ENCODE assay signal across 8 mouse cellular contexts in genomic region chr9:17269624-17270023, GRCm38 (mm10).
DNase-seq lines count a peak whose midpoint lies in the region; ATAC-seq and TF ChIP-seq lines count a peak whose summit lies in the region.

No protein-coding gene starts in this region.

- peak; percentile 3 to 17 for DNase-seq in cerebellum, postnatal 36 days
- DNase-seq in cerebellum, adult 18-20 months = no peak
- DNase-seq in kidney, postnatal 0 days (ENCODE audit: low spot score) = peak; percentile 15
- no peak for DNase-seq in kidney, adult 8-10 months
- peak; percentile 28 for DNase-seq in right cerebral cortex, postnatal 10 days (ENCODE audit: low spot score in 2 of 2)
- no peak for DNase-seq in right cerebral cortex, adult 18-20 months
- peak; percentile 41 for DNase-seq in retina, postnatal 1 day
- DNase-seq in urinary bladder, postnatal 25 days (ENCODE audit: low spot score) = no peak

- H3K4me2 ChIP-seq in kidney, postnatal 0 days (ENCODE audit: low read length) = no peak overlapping the region

- H3K9ac ChIP-seq in kidney, postnatal 0 days (ENCODE audit: low read depth, low read length) = no peak overlapping the region

- no peak overlapping the region for H3K27ac ChIP-seq in kidney, postnatal 0 days

- ATAC-seq in kidney, postnatal 0 days (replicated peaks; ENCODE audit: low FRiP score, low read depth) = no peak

- H3K9me3 ChIP-seq in kidney, postnatal 0 days (replicated peaks; ENCODE audit: low read length) = no peaks in the 10 kb centered on the region

- H3K36me3 ChIP-seq in kidney, postnatal 0 days (ENCODE audit: insufficient read depth, low read length) = no peaks in the 10 kb centered on the region

- no peak overlapping the region for H3K4me3 ChIP-seq in kidney, postnatal 0 days (replicated peaks; ENCODE audit: low read depth, low read length)

- 57% methylated on average over 1 of the region's 1 CpGs for WGBS in kidney, postnatal 0 days

- peak; percentile 41; the same call in 1 of the 2 replicates for TF ChIP-seq CTCF in kidney, postnatal 0 days (IDR thresholded peaks at IDR 0.05; ENCODE audit: low read depth)

- H3K27me3 ChIP-seq in kidney, postnatal 0 days (ENCODE audit: insufficient read depth, low read length) = no peaks in the 10 kb centered on the region

- no peaks in the 10 kb centered on the region for H3K4me1 ChIP-seq in kidney, postnatal 0 days (replicated peaks; ENCODE audit: insufficient read depth, low read length)

Comparison
In these comparisons a context has a peak if more than half of its experiments do, and no peak if none do; other contexts are left out.
1. DNase-seq: peak in cerebellum, postnatal 36 days (2 of 2), kidney, postnatal 0 days (single experiment), right cerebral cortex, postnatal 10 days (2 of 2) and retina, postnatal 1 day (single experiment); none in cerebellum, adult 18-20 months (0 of 2), kidney, adult 8-10 months (0 of 2), right cerebral cortex, adult 18-20 months (single experiment) and urinary bladder, postnatal 25 days (single experiment).